20 mouse cellular contexts compared by ENCODE assay signal in the genomic region with DNA sequence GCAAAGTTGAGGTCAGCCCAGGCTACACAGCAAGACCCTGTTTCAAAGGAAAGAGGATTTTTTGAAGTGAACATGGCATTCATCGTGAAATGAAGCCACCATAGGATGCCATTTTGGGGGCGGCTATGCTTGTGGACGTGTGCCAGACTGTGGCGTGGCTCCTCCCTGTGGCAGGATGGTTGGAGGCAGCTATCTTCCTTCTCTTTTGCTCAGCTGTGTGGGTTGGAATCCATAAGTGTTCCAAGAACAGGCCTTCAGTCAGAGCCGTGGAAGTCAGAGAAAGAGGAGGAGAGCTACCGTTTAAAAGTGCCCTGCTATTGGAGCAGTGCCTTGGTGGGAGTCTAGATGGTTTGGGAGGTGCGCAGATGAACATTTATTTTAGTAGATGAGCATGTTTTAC.
DNase-seq lines count a peak whose midpoint lies in the region; ATAC-seq and TF ChIP-seq lines count a peak whose summit lies in the region.
"Had no signal": no experiment of that assay in that cellular context is flagged by ENCODE, and none has a peak within 500 bp of the region (broad histone marks: within the 10 kb centered on the region; RNA-seq: fewer than 3 reads in every experiment).

No protein-coding gene starts in this region.

- H3K27ac ChIP-seq in CH12.LX (ENCODE audit: insufficient read depth, low read depth): no peak overlapping the region
- H3K27ac ChIP-seq in forebrain, embryonic 10.5 days: no peak overlapping the region
- no peak overlapping the region for H3K27ac ChIP-seq in heart, embryonic 11.5 days (ENCODE audit: low read depth, low read length)
- H3K27ac ChIP-seq: embryonic facial prominence, embryonic 13.5 days; hindbrain, embryonic 14.5 days; kidney, postnatal 0 days; stomach, postnatal 0 days had no signal

- TF ChIP-seq EP300 in CH12.LX (IDR thresholded peaks at IDR 0.05; ENCODE audit: low read length): no peak

- H3K9me3 ChIP-seq in CH12.LX (replicated peaks; ENCODE audit: low read length): no peaks in the 10 kb centered on the region
- H3K9me3 ChIP-seq in forebrain, embryonic 10.5 days: peaks cover 5% of the 10 kb centered on the region; the same call in 1 of the 2 replicates
- no peaks in the 10 kb centered on the region for H3K9me3 ChIP-seq in heart, embryonic 11.5 days (replicated peaks; ENCODE audit: control insufficient read depth, low read length)
- H3K9me3 ChIP-seq: embryonic facial prominence, embryonic 13.5 days had no signal

- no peak overlapping the region for H3K4me3 ChIP-seq in CH12.LX (replicated peaks in 1 of 3; ENCODE audit: low read depth in 2 of 3, low read length in 2 of 3, poor library complexity in 1 of 3)
- H3K4me3 ChIP-seq in forebrain, embryonic 10.5 days: no peak overlapping the region
- no peak overlapping the region for H3K4me3 ChIP-seq in heart, embryonic 11.5 days (ENCODE audit: low read depth, low read length)
- H3K4me3 ChIP-seq: embryonic facial prominence, embryonic 13.5 days had no signal

- intact Hi-C loops in left cerebral cortex, postnatal 36 days (cut with DNase I): loop anchor here (5.0 kb wide), 1 partner anchor 52 kb away; no protein-coding TSS in a partner anchor

- H3K27me3 ChIP-seq in CH12.LX (replicated peaks): no peaks in the 10 kb centered on the region
- H3K27me3 ChIP-seq in forebrain, embryonic 10.5 days (ENCODE audit: poor library complexity, severe bottlenecking): no peaks in the 10 kb centered on the region
- no peaks in the 10 kb centered on the region for H3K27me3 ChIP-seq in heart, embryonic 11.5 days (ENCODE audit: control insufficient read depth, insufficient read depth, low read length)
- H3K27me3 ChIP-seq: embryonic facial prominence, embryonic 13.5 days had no signal

- in situ Hi-C loops in CH12.LX (cut with MboI; ENCODE audit: low pct_ligation_motif_present, low pct_unique_long_range_greater_than_20kb, low sequenced_read_pairs): no loop called here

- DNase-seq in CH12.LX (ENCODE audit: extremely low read depth): no peak
- peak; percentile 90 for DNase-seq in brain, adult 2 months (ENCODE audit: low read depth, low spot score)
- peak; percentile 56 to 57 for DNase-seq in layer of hippocampus, adult 8-10 months (ENCODE audit: low spot score in 2 of 2)
- peak; percentile 73 to 81 for DNase-seq in left cerebral cortex, postnatal 36 days (ENCODE audit: low spot score in 2 of 2)
- DNase-seq in forebrain, embryonic 10.5 days (ENCODE audit: extremely low spot score, low spot score): no peak
- no peak for DNase-seq in natural killer cell, adult 2 months (ENCODE audit: low spot score in 2 of 2)
- DNase-seq in kidney, postnatal 10 days: no peak
- DNase-seq: forebrain, postnatal 0 days; gastrocnemius, postnatal 25 days; heart, postnatal 10 days; liver; liver, postnatal 0 days; lung, postnatal 14 days had no signal

- H3K4me1 ChIP-seq in CH12.LX (ENCODE audit: control insufficient read depth in 1 of 2, insufficient read depth in 2 of 2): peaks cover 4 to 49% of the 10 kb centered on the region in 2 experiments; a peak in 3 of 4 replicates
- H3K4me1 ChIP-seq in forebrain, embryonic 10.5 days: peaks cover 12% of the 10 kb centered on the region
- H3K4me1 ChIP-seq in heart, embryonic 11.5 days (ENCODE audit: control insufficient read depth, insufficient read depth, low read length): peaks cover 16% of the 10 kb centered on the region; the same call in 1 of the 2 replicates

- peaks cover 0 to 5% of the 10 kb centered on the region in 2 experiments for H3K36me3 ChIP-seq in CH12.LX (replicated peaks in 1 of 2; ENCODE audit: control insufficient read depth in 1 of 2, insufficient read depth in 1 of 2, low read length in 1 of 2)
- peaks cover 16% of the 10 kb centered on the region for H3K36me3 ChIP-seq in forebrain, embryonic 10.5 days (replicated peaks)
- H3K36me3 ChIP-seq in heart, embryonic 11.5 days (ENCODE audit: control insufficient read depth, insufficient read depth, low read length): no peaks in the 10 kb centered on the region
- H3K36me3 ChIP-seq: embryonic facial prominence, embryonic 13.5 days; G1E had no signal

- no peak for ATAC-seq in heart, embryonic 11.5 days (replicated peaks; ENCODE audit: insufficient number of reproducible peaks, low FRiP score, low TSS enrichment)
- ATAC-seq: forebrain, postnatal 0 days; intestine, postnatal 0 days; liver, postnatal 0 days had no signal

- peak in 1 of 2 experiments; percentile 36; a peak in 1 of 4 replicates for TF ChIP-seq CTCF in CH12.LX (conservative IDR thresholded peaks at IDR 0.05 in 1 of 2, IDR thresholded peaks at IDR 0.05 in 1 of 2; ENCODE audit: low read depth in 2 of 2, low read length in 2 of 2)

- no peak; the same call in 1 of the 2 replicates for TF ChIP-seq RAD21 in CH12.LX (IDR thresholded peaks at IDR 0.05; ENCODE audit: low read depth, low read length)

- H3K79me2 ChIP-seq in CH12.LX (replicated peaks; ENCODE audit: control insufficient read depth, extremely low read depth, insufficient read depth, poor library complexity, severe bottlenecking): no peaks in the 10 kb centered on the region

- no peak overlapping the region for H3K4me2 ChIP-seq in CH12.LX (ENCODE audit: insufficient read depth, low read depth, poor library complexity, severe bottlenecking)
- no peak overlapping the region for H3K4me2 ChIP-seq in heart, embryonic 11.5 days
- H3K4me2 ChIP-seq: embryonic facial prominence, embryonic 13.5 days; hindbrain, embryonic 14.5 days had no signal

- no peak overlapping the region for H3K9ac ChIP-seq in CH12.LX (ENCODE audit: insufficient read depth, low read depth)
- H3K9ac ChIP-seq in heart, embryonic 11.5 days (ENCODE audit: low read depth, low read length): no peak overlapping the region
- H3K9ac ChIP-seq: embryonic facial prominence, embryonic 13.5 days; forebrain, postnatal 0 days; hindbrain, embryonic 14.5 days; liver, postnatal 0 days had no signal

- dilution Hi-C loops in CH12.LX (cut with MboI; ENCODE audit: extremely low pct_ligation_motif_present, extremely low pct_unique_long_range_greater_than_20kb, low sequenced_read_pairs): no loop called here

- WGBS in forebrain, embryonic 10.5 days: 88% methylated on average over 7 of the region's 7 CpGs
- WGBS in heart, embryonic 11.5 days (ENCODE audit: insufficient replicate concordance): 80% methylated on average over 7 of the region's 7 CpGs

- TF ChIP-seq POLR2A in CH12.LX (IDR thresholded peaks at IDR 0.05; ENCODE audit: low read depth, low read length): no peak

TF ChIP-seq in CH12.LX, 34 proteins besides CTCF, POLR2A, EP300 and RAD21:
- TF ChIP-seq SMC3 (IDR thresholded peaks at IDR 0.05; ENCODE audit: low read depth, low read length) (peak; percentile 21; the same call in 1 of the 2 replicates), RCOR1 (conservative IDR thresholded peaks at IDR 0.05; ENCODE audit: low read depth, low read length) (no peak), CHD2 (IDR thresholded peaks at IDR 0.05; ENCODE audit: low read length) (no peak)

Comparison
In these comparisons a context has a peak if more than half of its experiments do, and no peak if none do; other contexts are left out.
1. DNase-seq: peak in brain, adult 2 months (single experiment), layer of hippocampus, adult 8-10 months (2 of 2) and left cerebral cortex, postnatal 36 days (2 of 2); none in CH12.LX (single experiment), forebrain, embryonic 10.5 days (single experiment), natural killer cell, adult 2 months (0 of 2) and kidney, postnatal 10 days (single experiment).